Mouse (Mus musculus): ENCODE measurements around the gene Morf4l2.
"Not testable (repeated sequence)": the region's sequence is repeated elsewhere in the genome, so short reads cannot be mapped to it uniquely, and the experiment has no call there.

Gene Morf4l2

DNA sequence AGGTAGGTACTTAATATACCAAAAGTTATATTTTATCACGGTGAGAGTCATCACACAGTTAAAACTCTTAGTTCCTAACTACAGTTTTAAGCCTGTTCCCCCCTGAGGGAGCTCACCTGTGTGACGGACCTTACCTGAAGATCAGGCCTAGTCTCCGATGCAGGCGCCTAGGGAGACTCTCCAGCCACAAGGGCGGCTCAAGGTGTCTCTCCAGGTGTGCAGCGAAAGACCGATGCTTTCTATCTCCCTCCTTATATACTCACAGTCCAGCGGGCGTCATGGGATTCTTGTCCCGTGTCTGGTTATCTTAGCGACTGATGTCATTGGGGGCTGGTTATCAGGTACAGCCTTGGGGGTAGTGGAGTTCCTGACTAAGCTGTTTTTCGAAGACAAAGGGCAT lies at the start of gene Morf4l2:
Gene Morf4l2, minus strand, starts transcription at position 232 of the 400 bp plus-strand sequence.
- no peak for DNase-seq (ENCODE audit: low spot score)

GRCm38 (mm10) chrX:136789446-136789845 lies 46.0 kb upstream of the Morf4l2 start:
- DNase-seq (ENCODE audit: low spot score), result no peak

DNA sequence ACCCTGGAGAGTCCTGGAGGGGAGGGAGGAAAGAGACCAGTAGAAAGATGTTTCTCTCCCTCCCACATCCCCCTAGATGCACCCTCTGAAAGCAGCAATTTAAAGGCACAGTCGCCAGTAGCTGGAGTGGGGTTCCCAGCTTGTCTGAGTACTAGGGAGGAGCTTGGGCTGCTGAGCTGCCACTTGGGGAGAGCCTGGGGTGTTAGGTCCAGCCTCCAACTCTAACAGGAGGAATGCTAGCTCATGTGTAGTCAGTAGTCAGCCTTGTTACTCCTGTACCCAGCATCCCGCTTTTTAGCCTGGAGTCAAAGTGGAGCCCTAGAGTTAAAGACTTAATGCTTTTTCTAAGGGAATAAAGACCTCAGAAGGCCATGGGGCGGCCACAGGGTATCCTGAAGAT lies 36.6 kb upstream of the Morf4l2 start, which contains the start of gene Glra4:
Gene Glra4, minus strand, starts transcription at position 101 of the 400 bp plus-strand sequence.
- DNase-seq (ENCODE audit: low spot score), result no peak

GRCm38 (mm10) chrX:136779262-136779661 lies 35.8 kb upstream of the Morf4l2 start:
- no peak for DNase-seq (ENCODE audit: low spot score)

DNA sequence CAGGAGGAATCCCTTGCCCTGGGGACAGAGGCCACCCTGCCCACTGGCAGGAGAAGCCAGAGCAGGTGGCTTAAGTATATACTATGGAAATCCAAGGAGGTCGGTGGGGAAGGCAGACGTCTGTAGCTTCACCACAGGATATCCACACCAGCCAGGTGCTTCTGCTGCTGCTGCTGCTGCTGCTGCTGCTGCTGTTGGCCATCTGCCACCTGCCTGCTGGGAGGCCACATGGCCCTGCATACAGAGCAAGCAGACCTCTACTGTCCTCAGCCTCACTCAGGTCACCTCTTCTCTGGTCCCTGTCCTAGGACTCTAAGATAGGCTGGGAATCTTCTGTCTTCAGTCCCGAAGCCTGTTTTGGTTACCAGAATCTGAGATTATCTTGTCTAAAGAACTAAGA lies 34.6 kb upstream of the Morf4l2 start:
- no peak for DNase-seq (ENCODE audit: low spot score)

GRCm38 (mm10) chrX:136773035-136773434 lies 29.5 kb upstream of the Morf4l2 start:
- DNase-seq (ENCODE audit: low spot score), result no peak

DNA sequence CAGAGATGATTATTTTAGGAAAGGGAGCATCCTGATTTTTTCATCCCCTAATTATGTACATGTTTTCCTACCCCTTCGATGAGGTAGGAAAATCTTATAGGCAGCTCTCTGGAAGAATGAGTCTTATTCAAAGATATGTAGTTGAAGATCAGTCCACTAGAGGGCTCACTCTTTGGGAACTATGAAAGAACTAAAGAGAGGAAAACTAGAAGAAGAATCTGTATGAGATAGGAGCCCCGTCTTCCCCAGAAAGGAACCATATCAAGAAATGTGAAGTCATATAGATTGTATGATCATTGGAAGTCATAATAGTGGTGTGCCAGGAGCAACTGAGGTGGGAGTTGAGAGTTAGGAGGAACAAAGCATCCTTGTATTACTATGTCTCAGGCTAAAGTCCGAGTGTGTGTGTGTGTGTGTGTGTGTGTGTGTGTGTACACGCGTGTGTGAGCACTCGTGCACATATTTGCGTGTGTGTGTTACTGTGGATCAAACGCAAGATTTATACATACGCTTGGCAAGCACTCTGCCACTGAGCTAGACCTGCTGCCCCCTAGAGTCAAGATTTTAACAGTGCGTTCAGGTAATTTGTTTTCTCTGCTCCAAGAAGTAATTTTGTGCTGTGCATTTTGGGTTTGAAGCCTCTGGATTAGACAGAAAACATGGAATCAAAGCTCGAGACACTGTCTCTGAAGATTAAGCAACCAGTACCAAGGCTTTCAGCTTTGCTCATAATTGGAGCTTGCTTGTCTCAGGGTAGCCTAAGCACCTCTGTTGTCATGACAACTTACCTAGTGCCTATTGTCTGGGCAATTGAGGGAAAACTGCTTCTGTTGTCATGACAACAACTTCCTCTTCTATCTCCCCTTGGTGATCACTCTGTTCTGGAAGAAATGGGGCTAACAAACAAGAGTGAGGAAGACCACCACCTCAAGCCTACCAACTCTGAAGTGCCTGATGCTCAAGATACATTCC lies 17.9 kb upstream of the Morf4l2 start:
- DNase-seq (ENCODE audit: low spot score), result no peak

DNA sequence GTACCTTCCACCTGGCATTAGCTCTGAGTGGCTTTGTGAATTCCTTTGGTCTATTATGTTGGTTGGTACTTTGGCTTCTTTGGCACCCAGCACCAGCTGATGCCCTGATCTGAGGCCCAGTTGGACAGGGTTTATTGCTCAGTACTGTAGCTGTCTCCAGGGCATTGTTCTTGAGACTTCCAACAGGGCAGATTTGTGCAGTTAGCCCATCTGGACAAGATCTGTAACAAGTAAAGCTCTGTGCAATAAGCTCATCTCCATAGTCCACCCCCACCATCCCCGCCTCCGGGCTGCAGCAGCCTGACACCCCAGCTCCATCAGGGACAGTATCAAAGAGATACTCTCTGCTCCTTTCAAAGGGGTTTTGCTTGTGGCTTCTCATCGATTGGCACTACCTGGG lies 12.0 kb upstream of the Morf4l2 start:
- peak; percentile 52 for DNase-seq (ENCODE audit: low spot score)

GRCm38 (mm10) chrX:136749329-136749728 lies 5.8 kb upstream of the Morf4l2 start:
- DNase-seq (ENCODE audit: low spot score), result peak; percentile 23

- no peak for DNase-seq (ENCODE audit: low spot score)
These were observed 1.2 kb upstream of the Morf4l2 start for GRCm38 (mm10) chrX:136744663-136745062.

DNA sequence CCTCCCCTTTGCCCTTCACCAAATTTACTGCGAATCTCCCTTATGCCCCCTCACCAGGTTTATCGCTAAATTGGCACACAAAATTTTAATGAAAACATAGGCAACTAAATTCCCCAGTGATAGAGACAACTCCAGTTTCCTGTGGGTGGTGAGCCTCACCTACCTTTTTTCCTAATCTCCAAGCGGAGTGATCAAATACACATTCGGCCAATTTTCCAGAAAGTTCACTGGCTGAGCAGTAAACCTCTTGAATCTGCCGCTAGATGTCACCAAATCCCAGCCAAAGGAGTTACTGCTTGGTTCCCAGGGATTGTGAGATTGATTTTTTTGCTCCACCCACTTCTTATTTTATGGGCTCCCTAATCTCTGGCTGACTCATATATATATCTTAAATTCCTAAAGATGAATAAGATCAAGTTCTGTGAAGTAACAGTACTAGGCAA lies 808 bp downstream of the Morf4l2 start:
- DNase-seq (ENCODE audit: low spot score), result peak; percentile 67

DNA sequence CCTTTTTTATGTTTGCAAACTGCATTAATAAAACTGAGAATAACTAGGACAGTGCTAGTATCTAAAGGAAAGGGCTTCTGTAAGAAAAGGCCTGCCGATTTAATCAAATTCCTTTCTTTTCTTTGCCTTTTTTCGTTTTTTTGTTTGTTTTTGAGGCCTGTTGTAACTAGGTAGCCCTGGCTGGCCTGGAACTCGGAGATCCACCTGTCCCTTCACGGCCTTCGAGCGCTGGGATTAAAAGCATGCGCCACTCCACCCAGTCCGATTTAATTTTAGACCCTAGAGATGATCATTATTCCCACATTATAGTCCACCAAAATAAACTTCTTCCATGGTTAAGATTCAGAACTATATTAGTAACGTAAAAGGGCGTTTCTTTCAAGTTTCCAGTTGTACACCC lies 1.2 kb downstream of the Morf4l2 start:
- DNase-seq (ENCODE audit: low spot score), result no peak

DNA sequence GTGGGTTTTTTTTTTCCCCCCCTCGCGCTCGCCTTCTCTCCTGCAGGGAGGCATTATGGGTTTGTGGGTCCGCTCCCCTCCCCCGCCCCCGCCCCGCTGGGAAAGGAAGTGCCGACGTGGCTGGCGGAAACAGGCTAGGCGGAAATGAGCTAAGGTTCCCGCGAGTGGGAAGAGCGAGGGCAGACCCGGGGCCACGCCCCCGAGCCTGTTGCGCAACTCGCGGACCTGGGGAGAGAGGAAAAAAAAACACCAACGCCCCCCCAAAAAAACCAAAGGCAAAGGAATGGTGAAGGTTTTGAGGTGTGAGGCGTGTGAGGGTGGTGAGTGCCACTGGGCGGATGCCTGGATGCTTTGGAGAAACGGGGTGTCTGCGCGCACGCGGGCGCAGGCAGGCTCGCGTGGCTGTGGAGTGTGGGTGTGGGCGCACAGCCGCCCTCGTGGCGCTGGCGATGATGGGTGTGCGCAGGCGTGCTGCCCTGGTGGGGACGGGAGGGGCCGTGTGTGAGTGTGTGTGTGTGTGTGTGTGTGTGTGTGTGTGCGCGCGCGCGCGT lies 1.8 kb downstream of the Morf4l2 start:
- peak; percentile 81 for DNase-seq (ENCODE audit: low spot score)

GRCm38 (mm10) chrX:136740791-136741650 lies 2.5 kb downstream of the Morf4l2 start:
- DNase-seq (ENCODE audit: low spot score), result peak; percentile 96

- DNase-seq (ENCODE audit: low spot score), result no peak
These were observed 3.3 kb downstream of the Morf4l2 start for GRCm38 (mm10) chrX:136740087-136740790.

- DNase-seq (ENCODE audit: low spot score), result no peak
These were observed 11.5 kb downstream of the Morf4l2 start for GRCm38 (mm10) chrX:136732016-136732415.

GRCm38 (mm10) chrX:136714742-136715474 lies 28.6 kb downstream of the Morf4l2 start:
- not testable (repeated sequence) for DNase-seq (ENCODE audit: low spot score)

DNA sequence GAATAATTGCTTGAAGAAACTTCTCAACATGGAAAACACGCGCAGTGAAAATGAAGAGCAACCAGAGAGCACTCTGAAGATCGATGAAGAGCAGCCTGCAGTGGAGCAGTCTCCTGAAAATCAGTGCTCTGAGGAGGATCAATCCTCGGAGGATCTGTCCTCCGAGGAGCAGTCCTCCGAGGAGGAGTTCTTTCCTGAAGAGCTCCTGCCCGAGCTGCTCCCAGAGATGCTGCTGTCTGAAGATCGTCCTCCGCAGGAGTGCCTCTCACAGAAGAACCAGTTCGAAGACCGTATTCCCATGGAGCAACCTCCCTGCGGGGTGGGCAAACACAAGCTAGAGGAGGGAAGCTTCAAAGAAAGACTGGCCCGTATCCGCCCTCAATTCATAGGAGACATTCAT lies 34.7 kb downstream of the Morf4l2 start:
- DNase-seq (ENCODE audit: low spot score), result no peak

DNA sequence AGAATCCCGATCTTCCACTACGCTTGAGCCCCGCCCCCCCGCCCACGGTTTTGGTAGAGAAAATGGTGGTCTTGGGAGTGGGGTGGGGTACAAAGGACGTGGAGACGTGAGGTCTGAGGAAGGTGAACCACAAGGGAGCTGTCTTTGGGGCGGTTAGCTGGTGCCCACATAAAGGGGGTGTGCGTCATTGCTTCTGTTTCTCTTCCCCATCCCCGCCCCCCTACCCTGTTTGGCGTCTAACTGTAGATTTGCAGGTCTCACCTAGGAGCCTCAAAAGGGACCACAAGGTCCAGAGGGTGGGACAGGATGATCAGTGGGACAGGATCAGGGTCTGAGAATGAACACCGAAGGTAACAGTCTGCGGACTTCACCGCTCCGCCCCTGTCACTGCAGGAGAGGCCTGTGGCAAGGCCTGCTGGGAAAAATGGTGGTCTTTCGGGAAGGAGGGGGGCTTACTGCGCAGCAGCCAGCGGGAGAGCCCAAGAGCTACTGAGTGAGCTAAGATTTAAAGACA lies 35.3 kb downstream of the Morf4l2 start:
- peak; percentile 22 for DNase-seq (ENCODE audit: low spot score)

DNA sequence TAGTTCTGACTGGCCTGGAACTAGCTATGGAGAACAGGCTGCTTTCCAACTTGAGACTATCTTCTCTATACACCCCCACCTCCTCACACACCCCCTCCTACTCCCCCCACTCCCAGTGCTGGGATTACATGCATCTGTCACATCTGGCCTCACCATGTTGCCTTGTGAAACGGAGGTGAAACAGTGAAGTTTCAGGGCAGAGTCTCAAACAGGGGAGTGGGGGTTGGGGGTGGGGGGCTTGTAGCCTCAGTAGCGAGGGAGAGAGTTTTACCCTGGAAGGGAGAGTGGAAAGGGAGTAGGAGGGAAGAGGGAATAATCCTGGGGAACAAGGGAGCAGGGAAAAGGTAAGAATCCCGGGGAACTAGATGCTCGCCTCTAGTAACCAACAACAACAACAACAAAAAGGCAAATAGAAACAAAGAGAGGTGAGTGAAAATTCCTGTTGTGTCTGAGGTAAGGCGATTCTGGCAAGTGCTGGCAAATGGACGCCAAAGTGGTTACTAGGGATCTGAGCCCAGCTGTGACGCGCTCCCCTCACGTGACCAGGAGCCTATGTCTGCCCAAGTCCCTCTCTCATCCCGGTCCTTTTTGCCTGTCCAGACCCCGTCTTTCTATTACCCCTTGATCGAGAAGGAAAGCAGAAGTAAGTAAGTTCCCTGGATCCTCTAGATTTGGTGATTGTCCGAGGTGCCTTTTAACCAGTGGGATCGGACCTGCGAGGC lies 35.9 kb downstream of the Morf4l2 start, which contains the start of gene Tceal1:
Gene Tceal1, plus strand, starts transcription at position 537 of the 722 bp plus-strand sequence.
- peak; percentile 76 for DNase-seq (ENCODE audit: low spot score)
